In genomic region chr14:55713729-55714122, GRCm38 (mm10) we compare ENCODE assay signal across 10 mouse cellular contexts. TPM values are rescaled to one million over a fixed set of nuclear protein-coding genes. Genes with fewer than 3 reads are reported as not detected.
A peak's percentile ranks its signal among the peaks of the same experiment; 100 is the strongest.
DNase-seq lines count a peak whose midpoint lies in the region; ATAC-seq and TF ChIP-seq lines count a peak whose summit lies in the region.
"Had no signal": no experiment of that assay in that cellular context is flagged by ENCODE, and none has a peak within 500 bp of the region (broad histone marks: within the 10 kb centered on the region; RNA-seq: fewer than 3 reads in every experiment).

TSS of gene Tgm1 (minus strand) at chr14:55713926.

- peaks cover 38% of the 10 kb centered on the region for H3K27me3 ChIP-seq in heart, embryonic 10.5 days (ENCODE audit: insufficient read depth, poor library complexity, severe bottlenecking)
- H3K27me3 ChIP-seq in lung, embryonic 15.5 days = peaks cover 5% of the 10 kb centered on the region
- peaks cover 27% of the 10 kb centered on the region for H3K27me3 ChIP-seq in embryonic facial prominence, embryonic 13.5 days
- H3K27me3 ChIP-seq in liver, postnatal 0 days (ENCODE audit: insufficient read depth, low read length) = 0 out of 2 replicates have a peak, but pooled peaks cover 3% of the 10 kb centered on the region

- DNase-seq in heart, embryonic 10.5 days (ENCODE audit: low spot score) = peak; percentile 75
- DNase-seq in heart, postnatal 4 days = no peak
- no peak for DNase-seq in lung, postnatal 10 days
- DNase-seq in liver, postnatal 0 days = no peak
- DNase-seq in adrenal gland, postnatal 25 days = no peak
- DNase-seq in spleen, postnatal 36 days (ENCODE audit: low spot score in 2 of 2) = no peak
- DNase-seq: cerebellum, postnatal 36 days had no signal

- H3K4me2 ChIP-seq in lung, embryonic 15.5 days = peak within 1 kb of the TSS; percentile 54
- peak within 1 kb of the TSS; percentile 50 for H3K4me2 ChIP-seq in embryonic facial prominence, embryonic 13.5 days
- peak within 1 kb of the TSS; percentile 73 for H3K4me2 ChIP-seq in liver, postnatal 0 days (ENCODE audit: low read depth, low read length)

- H3K4me3 ChIP-seq in heart, embryonic 10.5 days = peak within 1 kb of the TSS; percentile 50
- H3K4me3 ChIP-seq in lung, embryonic 15.5 days = peak within 1 kb of the TSS; percentile 24
- H3K4me3 ChIP-seq in embryonic facial prominence, embryonic 13.5 days = peak within 1 kb of the TSS; percentile 27
- peak within 1 kb of the TSS; percentile 47 for H3K4me3 ChIP-seq in liver, postnatal 0 days (ENCODE audit: low read depth, low read length)

- 0 out of 2 replicates have a peak, but pooled peaks have one; percentile 15 for ATAC-seq in lung, embryonic 15.5 days (ENCODE audit: borderline replicate concordance, extremely low read depth, low FRiP score, low TSS enrichment)
- no peak for ATAC-seq in embryonic facial prominence, embryonic 13.5 days (ENCODE audit: insufficient number of reproducible peaks, insufficient read depth, low FRiP score, low TSS enrichment, low read depth)
- peak; percentile 10 for ATAC-seq in liver, postnatal 0 days

- no peak for TF ChIP-seq EP300 in liver, postnatal 0 days (IDR thresholded peaks at IDR 0.05; ENCODE audit: low read depth)

- H3K9me3 ChIP-seq in heart, embryonic 10.5 days = no peaks in the 10 kb centered on the region
- H3K9me3 ChIP-seq in lung, embryonic 15.5 days = no peaks in the 10 kb centered on the region
- no peaks in the 10 kb centered on the region for H3K9me3 ChIP-seq in embryonic facial prominence, embryonic 13.5 days
- H3K9me3 ChIP-seq in liver, postnatal 0 days (ENCODE audit: low read length) = no peaks in the 10 kb centered on the region

- WGBS in heart, embryonic 10.5 days = 10% methylated on average over 4 of the region's 4 CpGs
- WGBS in lung, embryonic 15.5 days = 23% methylated on average over 4 of the region's 4 CpGs
- WGBS in embryonic facial prominence, embryonic 13.5 days = 22% methylated on average over 4 of the region's 4 CpGs
- 23% methylated on average over 4 of the region's 4 CpGs for WGBS in liver, postnatal 0 days (ENCODE audit: insufficient replicate concordance)

- 0 out of 2 replicates have a peak within 1 kb of the TSS, but pooled peaks have one; percentile 23 for H3K9ac ChIP-seq in lung, embryonic 15.5 days
- peak within 1 kb of the TSS; percentile 59 for H3K9ac ChIP-seq in embryonic facial prominence, embryonic 13.5 days
- peak within 1 kb of the TSS; percentile 50 for H3K9ac ChIP-seq in liver, postnatal 0 days (replicated peaks)

- peaks cover 25% of the 10 kb centered on the region for H3K36me3 ChIP-seq in heart, embryonic 10.5 days
- H3K36me3 ChIP-seq in lung, embryonic 15.5 days = peaks cover 17% of the 10 kb centered on the region
- peaks cover 24% of the 10 kb centered on the region for H3K36me3 ChIP-seq in embryonic facial prominence, embryonic 13.5 days
- H3K36me3 ChIP-seq in liver, postnatal 0 days (replicated peaks; ENCODE audit: insufficient read depth, low read length) = peaks cover 13% of the 10 kb centered on the region

- no peak within 1 kb of the TSS; the same call in 1 of the 2 replicates for H3K27ac ChIP-seq in heart, embryonic 10.5 days
- H3K27ac ChIP-seq in lung, embryonic 15.5 days = peak within 1 kb of the TSS; percentile 67
- H3K27ac ChIP-seq in embryonic facial prominence, embryonic 13.5 days = peak within 1 kb of the TSS; percentile 11; the same call in 1 of the 2 replicates
- peak within 1 kb of the TSS; percentile 57 for H3K27ac ChIP-seq in liver, postnatal 0 days (ENCODE audit: low read depth)

- TF ChIP-seq CTCF in liver, postnatal 0 days (IDR thresholded peaks at IDR 0.05; ENCODE audit: low read depth) = no peak

- H3K4me1 ChIP-seq in heart, embryonic 10.5 days = peaks cover 13% of the 10 kb centered on the region
- H3K4me1 ChIP-seq in lung, embryonic 15.5 days = peaks cover 19% of the 10 kb centered on the region
- H3K4me1 ChIP-seq in embryonic facial prominence, embryonic 13.5 days = peaks cover 20% of the 10 kb centered on the region
- H3K4me1 ChIP-seq in liver, postnatal 0 days (ENCODE audit: insufficient read depth) = peaks cover 28% of the 10 kb centered on the region

RNA-seq across cellular contexts. Expression of gene Tgm1, which starts in this region (rescaled TPM):
- 0.46 and 1.6 TPM in 2 replicates for polyA plus RNA-seq in heart, embryonic 10.5 days (2016; fragmentation: Nextera tagmentation; extraction: Ambion mirVana)
- under 1 TPM; 0.20 to 0.50 TPM for total RNA-seq in heart, postnatal 4 days (2021)
- 2.2 and 2.8 TPM in 2 replicates for polyA plus RNA-seq in lung, embryonic 15.5 days (2015; fragmentation: Nextera tagmentation; extraction: Ambion mirVana)
- polyA plus RNA-seq in embryonic facial prominence, embryonic 13.5 days (2015; fragmentation: Nextera tagmentation; extraction: Ambion mirVana) = 4.5 and 4.7 TPM in 2 replicates
- 3.6 and 4.7 TPM in 2 replicates for polyA plus RNA-seq in liver, postnatal 0 days (2015; fragmentation: Nextera tagmentation; extraction: Ambion mirVana)
- total RNA-seq in adrenal gland, postnatal 25 days (2021) = not detected in 2 replicates
- total RNA-seq: gastrocnemius, postnatal 25 days had no signal
